Mouse (Mus musculus): ENCODE measurements at regions not wholly inside any gene's neighbourhood (a gene's known extent, or its start where the extent isn't known, plus 50 kb on each side); places are given as distances from the start of the nearest gene placed in this dataset.

- no peak overlapping the region for H3K4me3 ChIP-seq (ENCODE audit: low read depth, low read length)
- no peak overlapping the region for H3K9ac ChIP-seq (ENCODE audit: low read depth, low read length)
- H3K36me3 ChIP-seq (ENCODE audit: control insufficient read depth, insufficient read depth, low read length), result no peaks in the 10 kb centered on the region
- 87% methylated on average over 6 of the region's 6 CpGs for WGBS (ENCODE audit: insufficient replicate concordance)
- no peaks in the 10 kb centered on the region for H3K9me3 ChIP-seq (replicated peaks; ENCODE audit: control insufficient read depth, low read length)
- H3K4me1 ChIP-seq (ENCODE audit: control insufficient read depth, insufficient read depth, low read length), result no peaks in the 10 kb centered on the region
- no peak overlapping the region for H3K4me2 ChIP-seq
- H3K27ac ChIP-seq (ENCODE audit: low read depth, low read length), result no peak overlapping the region
- H3K27me3 ChIP-seq (ENCODE audit: control insufficient read depth, insufficient read depth, low read length), result no peaks in the 10 kb centered on the region
- no peak for ATAC-seq (replicated peaks; ENCODE audit: insufficient number of reproducible peaks, low FRiP score, low TSS enrichment)
Measured at GRCm38 (mm10) chr3:140941316-140941715, 270.8 kb downstream of the Pdha2 start.

DNA sequence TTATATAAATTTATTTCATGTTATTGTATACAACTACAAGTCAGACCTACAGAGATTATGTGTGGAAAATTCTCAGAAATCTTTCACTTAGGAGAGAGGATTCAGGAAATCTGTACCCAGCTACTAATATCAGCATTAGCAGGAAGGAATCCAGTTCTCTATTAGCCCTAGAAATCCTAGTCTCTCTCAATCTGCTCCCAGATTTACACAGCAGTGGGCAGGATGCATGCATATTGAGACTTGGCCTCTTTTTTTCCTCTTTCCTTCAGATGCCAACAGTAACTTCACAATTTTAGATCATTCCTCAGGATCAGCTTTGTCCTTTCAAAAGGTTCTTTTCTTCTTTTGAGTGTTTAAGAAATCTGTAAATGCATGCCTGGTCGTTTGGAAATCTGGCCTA lies 279.0 kb downstream of the Pdha2 start:
- Histone ChIP-seq H3K27me3 (ENCODE audit: control insufficient read depth, insufficient read depth, low read length) (no peaks in the 10 kb centered on the region), H3K4me2 (no peak overlapping the region), H3K27ac (ENCODE audit: low read depth, low read length) (no peak overlapping the region), H3K9ac (ENCODE audit: low read depth, low read length) (no peak overlapping the region), H3K36me3 (ENCODE audit: control insufficient read depth, insufficient read depth, low read length) (no peaks in the 10 kb centered on the region), H3K4me3 (ENCODE audit: low read depth, low read length) (no peak overlapping the region), H3K9me3 (replicated peaks; ENCODE audit: control insufficient read depth, low read length) (no peaks in the 10 kb centered on the region), H3K4me1 (ENCODE audit: control insufficient read depth, insufficient read depth, low read length) (no peaks in the 10 kb centered on the region)
- no peak for ATAC-seq (replicated peaks; ENCODE audit: insufficient number of reproducible peaks, low FRiP score, low TSS enrichment)
- WGBS (ENCODE audit: insufficient replicate concordance), result 34% methylated on average over 1 of the region's 1 CpGs

DNA sequence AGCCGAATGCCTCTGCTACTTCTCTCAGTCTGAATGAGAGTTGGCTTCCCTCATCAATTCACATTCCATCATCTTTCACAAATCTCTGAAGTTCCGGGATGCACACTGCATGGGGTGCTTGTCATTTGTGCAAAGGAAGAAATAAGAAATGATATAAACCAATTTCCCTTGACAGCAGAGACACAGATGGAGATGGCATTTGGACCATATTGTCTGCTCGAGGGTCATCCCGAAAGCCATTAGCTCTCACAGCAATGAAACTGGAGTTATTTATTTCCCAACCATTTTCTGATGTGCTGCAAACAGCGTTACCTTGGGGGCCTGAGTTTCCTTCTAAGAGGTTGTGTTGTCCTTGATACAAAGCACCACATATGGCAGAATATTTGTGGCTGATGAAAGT lies 285.5 kb downstream of the Pdha2 start:
- H3K9ac ChIP-seq (ENCODE audit: low read depth, low read length), result no peak overlapping the region
- H3K27me3 ChIP-seq (ENCODE audit: control insufficient read depth, insufficient read depth, low read length), result no peaks in the 10 kb centered on the region
- no peaks in the 10 kb centered on the region for H3K36me3 ChIP-seq (ENCODE audit: control insufficient read depth, insufficient read depth, low read length)
- H3K27ac ChIP-seq (ENCODE audit: low read depth, low read length), result no peak overlapping the region
- WGBS (ENCODE audit: insufficient replicate concordance), result 81% methylated on average over 5 of the region's 5 CpGs
- ATAC-seq (replicated peaks; ENCODE audit: insufficient number of reproducible peaks, low FRiP score, low TSS enrichment), result no peak
- no peak overlapping the region for H3K4me2 ChIP-seq
- no peak overlapping the region for H3K4me3 ChIP-seq (ENCODE audit: low read depth, low read length)
- H3K4me1 ChIP-seq (ENCODE audit: control insufficient read depth, insufficient read depth, low read length), result no peaks in the 10 kb centered on the region
- no peaks in the 10 kb centered on the region for H3K9me3 ChIP-seq (replicated peaks; ENCODE audit: control insufficient read depth, low read length)

GRCm38 (mm10) chr3:140876201-140876895 lies 335.8 kb downstream of the Pdha2 start:
- Histone ChIP-seq H3K9ac (ENCODE audit: low read depth, low read length) (no peak overlapping the region), H3K27ac (ENCODE audit: low read depth, low read length) (no peak overlapping the region), H3K27me3 (ENCODE audit: control insufficient read depth, insufficient read depth, low read length) (no peaks in the 10 kb centered on the region), H3K36me3 (ENCODE audit: control insufficient read depth, insufficient read depth, low read length) (no peaks in the 10 kb centered on the region), H3K4me3 (ENCODE audit: low read depth, low read length) (no peak overlapping the region), H3K9me3 (replicated peaks; ENCODE audit: control insufficient read depth, low read length) (no peaks in the 10 kb centered on the region), H3K4me1 (ENCODE audit: control insufficient read depth, insufficient read depth, low read length) (no peaks in the 10 kb centered on the region), H3K4me2 (no peak overlapping the region)
- ATAC-seq (replicated peaks; ENCODE audit: insufficient number of reproducible peaks, low FRiP score, low TSS enrichment), result no peak
- WGBS (ENCODE audit: insufficient replicate concordance), result 68% methylated on average over 4 of the region's 4 CpGs

DNA sequence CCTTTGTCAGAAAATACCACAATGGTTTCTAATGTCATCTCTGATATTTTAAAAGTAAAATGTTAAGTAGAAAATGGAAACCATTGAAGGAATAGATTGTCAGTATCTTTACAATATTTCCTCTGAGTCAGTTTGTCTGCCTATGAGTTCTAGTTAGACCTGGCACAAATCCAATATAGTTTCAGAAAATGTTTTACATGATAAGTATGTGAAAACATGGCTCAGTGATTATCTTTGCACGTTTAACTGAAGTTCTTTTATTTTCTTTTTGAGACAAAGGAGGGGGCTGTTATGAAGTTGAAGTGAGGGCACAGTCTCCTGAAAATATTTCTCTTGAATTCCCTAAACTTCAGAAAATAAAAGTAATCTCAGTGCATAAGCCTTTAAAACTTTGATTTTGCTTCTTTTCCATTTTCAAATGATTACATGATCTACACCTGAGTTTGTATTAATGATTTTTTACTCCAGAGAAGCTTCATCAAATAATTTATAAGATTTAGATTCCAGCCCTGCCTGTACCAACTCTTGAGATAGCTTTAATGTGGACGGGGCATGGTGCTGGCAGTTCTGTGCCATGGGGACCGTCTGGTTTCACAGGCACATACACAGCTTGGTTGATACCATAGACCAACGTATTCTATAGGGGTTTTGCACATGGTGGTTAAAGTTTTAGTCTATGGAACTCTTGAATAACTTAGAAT lies 336.5 kb downstream of the Pdha2 start:
- ATAC-seq (replicated peaks; ENCODE audit: insufficient number of reproducible peaks, low FRiP score, low TSS enrichment), result no peak
- Histone ChIP-seq H3K9ac (ENCODE audit: low read depth, low read length) (no peak overlapping the region), H3K27me3 (ENCODE audit: control insufficient read depth, insufficient read depth, low read length) (no peaks in the 10 kb centered on the region), H3K4me2 (no peak overlapping the region), H3K36me3 (ENCODE audit: control insufficient read depth, insufficient read depth, low read length) (no peaks in the 10 kb centered on the region), H3K9me3 (replicated peaks; ENCODE audit: control insufficient read depth, low read length) (no peaks in the 10 kb centered on the region), H3K27ac (ENCODE audit: low read depth, low read length) (no peak overlapping the region), H3K4me3 (ENCODE audit: low read depth, low read length) (no peak overlapping the region), H3K4me1 (ENCODE audit: control insufficient read depth, insufficient read depth, low read length) (no peaks in the 10 kb centered on the region)
- WGBS (ENCODE audit: insufficient replicate concordance), result 43% methylated on average over 4 of the region's 4 CpGs

- Histone ChIP-seq H3K27ac (ENCODE audit: low read depth, low read length) (no peak overlapping the region), H3K4me2 (no peak overlapping the region), H3K9me3 (replicated peaks; ENCODE audit: control insufficient read depth, low read length) (no peaks in the 10 kb centered on the region), H3K4me1 (ENCODE audit: control insufficient read depth, insufficient read depth, low read length) (no peaks in the 10 kb centered on the region), H3K27me3 (ENCODE audit: control insufficient read depth, insufficient read depth, low read length) (no peaks in the 10 kb centered on the region), H3K4me3 (ENCODE audit: low read depth, low read length) (no peak overlapping the region), H3K36me3 (ENCODE audit: control insufficient read depth, insufficient read depth, low read length) (no peaks in the 10 kb centered on the region), H3K9ac (ENCODE audit: low read depth, low read length) (no peak overlapping the region)
- WGBS (ENCODE audit: insufficient replicate concordance), result 77% methylated on average over 9 of the region's 9 CpGs
- ATAC-seq (replicated peaks; ENCODE audit: insufficient number of reproducible peaks, low FRiP score, low TSS enrichment), result no peak
Measured at GRCm38 (mm10) chr3:140874070-140874895, 337.9 kb downstream of the Pdha2 start.

- no peaks in the 10 kb centered on the region for H3K9me3 ChIP-seq (replicated peaks; ENCODE audit: control insufficient read depth, low read length)
- H3K4me2 ChIP-seq, result no peak overlapping the region
- no peaks in the 10 kb centered on the region for H3K27me3 ChIP-seq (ENCODE audit: control insufficient read depth, insufficient read depth, low read length)
- no peak overlapping the region for H3K9ac ChIP-seq (ENCODE audit: low read depth, low read length)
- WGBS (ENCODE audit: insufficient replicate concordance), result 63% methylated on average over 1 of the region's 1 CpGs
- ATAC-seq (replicated peaks; ENCODE audit: insufficient number of reproducible peaks, low FRiP score, low TSS enrichment), result no peak
- H3K36me3 ChIP-seq (ENCODE audit: control insufficient read depth, insufficient read depth, low read length), result no peaks in the 10 kb centered on the region
- H3K4me3 ChIP-seq (ENCODE audit: low read depth, low read length), result no peak overlapping the region
- H3K4me1 ChIP-seq (ENCODE audit: control insufficient read depth, insufficient read depth, low read length), result no peaks in the 10 kb centered on the region
- H3K27ac ChIP-seq (ENCODE audit: low read depth, low read length), result no peak overlapping the region
Measured at GRCm38 (mm10) chr3:140872511-140872910, 339.6 kb downstream of the Pdha2 start.

DNA sequence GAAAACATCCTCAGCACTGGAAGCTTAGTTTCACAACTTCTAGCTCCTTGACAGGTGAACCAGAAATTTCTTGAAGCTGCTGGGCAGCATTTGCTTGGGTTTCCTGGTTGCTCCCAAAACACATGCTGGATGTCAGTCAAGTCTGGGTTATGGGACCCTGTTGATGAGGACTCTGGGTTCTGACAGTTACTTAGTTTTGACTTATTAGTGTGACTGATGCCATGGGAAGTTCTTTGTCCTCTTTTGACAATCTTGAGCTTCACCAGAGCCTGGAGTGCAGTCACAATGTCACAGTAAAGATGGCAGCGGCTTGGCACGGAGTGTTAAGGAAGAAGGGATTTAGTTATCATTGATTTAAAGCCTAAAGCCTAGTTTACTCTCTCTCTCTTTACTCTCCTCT lies 340.9 kb downstream of the Pdha2 start:
- ATAC-seq (replicated peaks; ENCODE audit: insufficient number of reproducible peaks, low FRiP score, low TSS enrichment), result no peak
- no peaks in the 10 kb centered on the region for H3K36me3 ChIP-seq (ENCODE audit: control insufficient read depth, insufficient read depth, low read length)
- H3K4me3 ChIP-seq (ENCODE audit: low read depth, low read length), result no peak overlapping the region
- H3K27me3 ChIP-seq (ENCODE audit: control insufficient read depth, insufficient read depth, low read length), result no peaks in the 10 kb centered on the region
- H3K27ac ChIP-seq (ENCODE audit: low read depth, low read length), result no peak overlapping the region
- H3K4me2 ChIP-seq, result no peak overlapping the region
- no peaks in the 10 kb centered on the region for H3K4me1 ChIP-seq (ENCODE audit: control insufficient read depth, insufficient read depth, low read length)
- no peak overlapping the region for H3K9ac ChIP-seq (ENCODE audit: low read depth, low read length)
- no peaks in the 10 kb centered on the region for H3K9me3 ChIP-seq (replicated peaks; ENCODE audit: control insufficient read depth, low read length)
- WGBS (ENCODE audit: insufficient replicate concordance), result 89% methylated on average over 2 of the region's 2 CpGs

Measured in heart, embryonic 11.5 days (tissue).